Mouse (Mus musculus) intestine, embryonic 14.5 days (tissue): ENCODE results near the gene Tacc2. TPM values are rescaled to one million over a fixed set of nuclear protein-coding genes. Genes with fewer than 3 reads are reported as not detected.

ENCODE experiments used
- ATAC-seq: fragments of 200-750 bp; cut with Nextera tagmentation; replicated peaks from 2 replicates; pipeline ENCODE4 v1.8.0; 2017; ENCODE audit warnings: low read depth, moderate number of reproducible peaks, moderate TSS enrichment, moderate library complexity; ENCODE audit not compliant: low FRiP score, low TSS enrichment
- DNase-seq: peaks from one replicate; pipeline ENCODE4 v3.0.0-alpha.2; 2018; ENCODE audit warnings: low spot score
- H3K27ac ChIP-seq: fragments of 300-500 bp; sonication (generic); 2 replicates; pipeline ENCODE4 v1.5.1; 2014; ENCODE audit warnings: low read depth, mild to moderate bottlenecking, control low read depth
- H3K27me3 ChIP-seq: fragments of 300-500 bp; sonication (generic); replicated peaks from 2 replicates; pipeline ENCODE4 v1.6.1; 2014; ENCODE audit warnings: low read length, control low read depth; ENCODE audit not compliant: control insufficient read depth, insufficient read depth
- H3K36me3 ChIP-seq: fragments of 300-500 bp; sonication (generic); 2 replicates; pipeline ENCODE4 v1.6.1; 2014; ENCODE audit warnings: low read length, control low read depth; ENCODE audit not compliant: control insufficient read depth, insufficient read depth
- H3K4me1 ChIP-seq: fragments of 300-500 bp; sonication (generic); replicated peaks from 2 replicates; pipeline ENCODE4 v1.6.1; 2014; ENCODE audit warnings: low read length, control low read depth, mixed read lengths; ENCODE audit not compliant: control insufficient read depth, insufficient read depth
- H3K4me2 ChIP-seq: fragments of 300-500 bp; sonication (generic); 2 replicates; pipeline ENCODE4 v1.6.1; 2014; ENCODE audit warnings: low read length
- H3K4me3 ChIP-seq: fragments of 300-500 bp; sonication (generic); 2 replicates; pipeline ENCODE4 v1.5.1; 2014; ENCODE audit warnings: low read depth, low read length, control low read depth, mixed read lengths
- H3K9ac ChIP-seq: fragments of 300-500 bp; sonication (generic); 2 replicates; pipeline ENCODE4 v1.6.1; 2014; ENCODE audit warnings: mild to moderate bottlenecking, low read length
- H3K9me3 ChIP-seq: fragments of 300-500 bp; sonication (generic); 2 replicates; pipeline ENCODE4 v1.6.1; 2016; ENCODE audit warnings: low read length, control low read depth; ENCODE audit not compliant: control insufficient read depth
- WGBS: fragments of 180-500 bp; shearing (Covaris S2); extraction: QIAGEN DNeasy Blood & Tissue Kit; methylation state at CpG from one replicate; pipeline ENCODE4 v1.1.7; 2014; 5-methylcytosine and 5-hydroxymethylcytosine counted together
- polyA plus RNA-seq: library from polyadenylated mRNA; unstranded; fragments of >200 nt; fragmentation: Nextera tagmentation; extraction: Ambion mirVana; gene quantifications from 2 replicates; pipeline ENCODE4 v1.2.1, GENCODE M21; 2014

Gene Tacc2
- polyA plus RNA-seq, 1 experiment from 2014 or later: 33.7 TPM

- Histone ChIP-seq H3K9me3 (no peaks in the 10 kb centered on the region), H3K9ac (no peak overlapping the region), H3K36me3 (no peaks in the 10 kb centered on the region), H3K4me1 (peaks cover 11% of the 10 kb centered on the region; the same call in 1 of the 2 replicates), H3K27ac (no peak overlapping the region), H3K27me3 (no peaks in the 10 kb centered on the region), H3K4me2 (no peak overlapping the region), H3K4me3 (no peak overlapping the region)
- ATAC-seq (no peak), DNase-seq (no peak)
- 68% methylated on average over 9 of the region's 9 CpGs for WGBS
Observed at GRCm38 (mm10) chr7:130640681-130641080, 63.4 kb downstream of the Tacc2 start.

- H3K9ac ChIP-seq: peak overlapping the region; percentile 93
- no peaks in the 10 kb centered on the region for H3K27me3 ChIP-seq
- H3K9me3 ChIP-seq: no peaks in the 10 kb centered on the region
- 9% methylated on average over 15 of the region's 15 CpGs for WGBS
- ATAC-seq (peak; percentile 73), DNase-seq (no peak)
- H3K4me2 ChIP-seq: peak overlapping the region; percentile 90
- peak overlapping the region; percentile 98 for H3K27ac ChIP-seq
- peak overlapping the region; percentile 69 for H3K4me3 ChIP-seq
- H3K36me3 ChIP-seq: no peaks in the 10 kb centered on the region
- H3K4me1 ChIP-seq: peaks cover 18% of the 10 kb centered on the region
Observed at GRCm38 (mm10) chr7:130645332-130645993, 68.2 kb downstream of the Tacc2 start.

GRCm38 (mm10) chr7:130645994-130646761 lies 68.9 kb downstream of the Tacc2 start:
- peak overlapping the region; percentile 90 for H3K4me2 ChIP-seq
- peak; percentile 87 for ATAC-seq
- peak overlapping the region; percentile 69 for H3K4me3 ChIP-seq
- H3K36me3 ChIP-seq: no peaks in the 10 kb centered on the region
- H3K9ac ChIP-seq: peak overlapping the region; percentile 93
- no peaks in the 10 kb centered on the region for H3K27me3 ChIP-seq
- H3K4me1 ChIP-seq: peaks cover 18% of the 10 kb centered on the region
- under 1% methylated on average over 45 of the region's 55 CpGs for WGBS
- H3K9me3 ChIP-seq: no peaks in the 10 kb centered on the region
- H3K27ac ChIP-seq: peak overlapping the region; percentile 98
- DNase-seq: peak; percentile 92

- H3K4me2 ChIP-seq: peak overlapping the region; percentile 90
- no peaks in the 10 kb centered on the region for H3K9me3 ChIP-seq
- H3K4me1 ChIP-seq: peaks cover 18% of the 10 kb centered on the region
- peak; percentile 67 for ATAC-seq
- H3K9ac ChIP-seq: peak overlapping the region; percentile 93
- H3K4me3 ChIP-seq: peak overlapping the region; percentile 69
- peak overlapping the region; percentile 98 for H3K27ac ChIP-seq
- no peaks in the 10 kb centered on the region for H3K27me3 ChIP-seq
- no peaks in the 10 kb centered on the region for H3K36me3 ChIP-seq
- under 1% methylated on average over 18 of the region's 18 CpGs for WGBS
- peak; percentile 83 for DNase-seq
Observed at GRCm38 (mm10) chr7:130646762-130647139, 69.5 kb downstream of the Tacc2 start.

- ATAC-seq (no peak), DNase-seq (no peak)
- no peaks in the 10 kb centered on the region for H3K27me3 ChIP-seq
- no peaks in the 10 kb centered on the region for H3K36me3 ChIP-seq
- no peaks in the 10 kb centered on the region for H3K9me3 ChIP-seq
- H3K9ac ChIP-seq: no peak overlapping the region
- H3K27ac ChIP-seq: no peak overlapping the region
- peaks cover 18% of the 10 kb centered on the region for H3K4me1 ChIP-seq
- no peak overlapping the region for H3K4me3 ChIP-seq
- 75% methylated on average over 4 of the region's 4 CpGs for WGBS
- no peak overlapping the region for H3K4me2 ChIP-seq
Observed at GRCm38 (mm10) chr7:130648061-130648460, 70.8 kb downstream of the Tacc2 start.

GRCm38 (mm10) chr7:130649257-130649656 lies 72.0 kb downstream of the Tacc2 start:
- H3K9me3 ChIP-seq: no peaks in the 10 kb centered on the region
- H3K36me3 ChIP-seq: no peaks in the 10 kb centered on the region
- ATAC-seq: no peak
- H3K4me1 ChIP-seq: peaks cover 21% of the 10 kb centered on the region
- no peak overlapping the region for H3K27ac ChIP-seq
- no peak overlapping the region for H3K9ac ChIP-seq
- H3K4me3 ChIP-seq: no peak overlapping the region
- 29% methylated on average over 7 of the region's 7 CpGs for WGBS
- no peak for DNase-seq
- no peaks in the 10 kb centered on the region for H3K27me3 ChIP-seq
- H3K4me2 ChIP-seq: no peak overlapping the region

- Histone ChIP-seq H3K9ac (no peak overlapping the region), H3K27me3 (no peaks in the 10 kb centered on the region), H3K4me2 (no peak overlapping the region), H3K9me3 (no peaks in the 10 kb centered on the region), H3K4me1 (peaks cover 31% of the 10 kb centered on the region), H3K4me3 (no peak overlapping the region), H3K27ac (no peak overlapping the region), H3K36me3 (no peaks in the 10 kb centered on the region)
- ATAC-seq: no peak
- DNase-seq: no peak
- 84% methylated on average over 5 of the region's 5 CpGs for WGBS
Observed at GRCm38 (mm10) chr7:130650621-130651020, 73.4 kb downstream of the Tacc2 start.

GRCm38 (mm10) chr7:130653036-130653555 lies 75.9 kb downstream of the Tacc2 start:
- H3K4me1 ChIP-seq: peaks cover 29% of the 10 kb centered on the region
- DNase-seq (no peak), ATAC-seq (no peak)
- WGBS: 75% methylated on average over 6 of the region's 6 CpGs
- H3K4me3 ChIP-seq: no peak overlapping the region
- H3K9ac ChIP-seq: no peak overlapping the region
- no peaks in the 10 kb centered on the region for H3K27me3 ChIP-seq
- H3K9me3 ChIP-seq: no peaks in the 10 kb centered on the region
- H3K36me3 ChIP-seq: no peaks in the 10 kb centered on the region
- no peak overlapping the region for H3K4me2 ChIP-seq
- H3K27ac ChIP-seq: no peak overlapping the region
